Mouse (Mus musculus): ENCODE data around the gene Tcf25.

- TF ChIP-seq CTCF (IDR thresholded peaks at IDR 0.05; ENCODE audit: extremely low read depth, insufficient read length, insufficient replicate concordance, low read depth, low read length) (no peak), POLR2A (IDR thresholded peaks at IDR 0.05; ENCODE audit: low read depth, low read length) (no peak)
Observed at GRCm38 (mm10) chr8:123375701-123376100, 2.1 kb downstream of the Tcf25 start.

Measured in small intestine, adult 2 months (tissue).